Mouse (Mus musculus) forebrain, embryonic 12.5 days (tissue): ENCODE results near the gene Gnas. TPM values are rescaled to one million over a fixed set of nuclear protein-coding genes. Genes with fewer than 3 reads are reported as not detected.

Source experiments
- ATAC-seq: fragments of 200-750 bp; cut with Nextera tagmentation; 2 replicates; pipeline ENCODE4 v1.8.0; 2017; ENCODE audit warnings: moderate TSS enrichment; ENCODE audit not compliant: low FRiP score
- H3K27ac ChIP-seq: fragments of 300-500 bp; sonication (generic); 2 replicates; pipeline ENCODE4 v1.5.1; 2016; ENCODE audit warnings: mild to moderate bottlenecking
- H3K27me3 ChIP-seq: fragments of 300-500 bp; sonication (generic); 2 replicates; pipeline ENCODE4 v1.6.1; 2016; ENCODE audit warnings: mild to moderate bottlenecking
- H3K36me3 ChIP-seq: fragments of 300-500 bp; sonication (generic); replicated peaks from 2 replicates; pipeline ENCODE4 v1.6.1; 2016; ENCODE audit warnings: mild to moderate bottlenecking
- H3K4me1 ChIP-seq: fragments of 300-500 bp; sonication (generic); 2 replicates; pipeline ENCODE4 v1.6.1; 2016
- H3K4me2 ChIP-seq: fragments of 300-500 bp; sonication (generic); 2 replicates; pipeline ENCODE4 v1.6.1; 2016; ENCODE audit warnings: mild to moderate bottlenecking, moderate library complexity
- H3K4me3 ChIP-seq: fragments of 300-500 bp; sonication (generic); replicated peaks from 2 replicates; pipeline ENCODE4 v1.5.1; 2016; ENCODE audit warnings: mild to moderate bottlenecking
- H3K9ac ChIP-seq: fragments of 300-500 bp; sonication (generic); 2 replicates; pipeline ENCODE4 v1.6.1; 2016; ENCODE audit warnings: mild to moderate bottlenecking
- H3K9me3 ChIP-seq: fragments of 300-500 bp; sonication (generic); 2 replicates; pipeline ENCODE4 v1.6.1; 2016
- WGBS: fragments of 180-500 bp; shearing (Covaris S2); methylation state at CpG from one replicate; pipeline ENCODE4 v1.1.7; 2016; 5-methylcytosine and 5-hydroxymethylcytosine counted together
- polyA plus RNA-seq: library from polyadenylated mRNA; unstranded; fragments of >200 nt; fragmentation: Nextera tagmentation; extraction: Ambion mirVana; gene quantifications from 2 replicates; pipeline ENCODE4 v1.2.1, GENCODE M21; 2016

Gnas gene
- polyA plus RNA-seq, 1 experiment from 2014 or later: 1,309 TPM

GRCm38 (mm10) chr2:174273961-174274360 is 10.2 kb upstream of the Gnas start:
- H3K36me3 ChIP-seq: peaks cover 26% of the 10 kb centered on the region
- 94% methylated on average over 2 of the region's 2 CpGs for WGBS
- H3K4me2 ChIP-seq: no peak overlapping the region
- no peak overlapping the region for H3K27ac ChIP-seq
- no peaks in the 10 kb centered on the region for H3K27me3 ChIP-seq
- H3K9ac ChIP-seq: no peak overlapping the region
- H3K4me1 ChIP-seq: no peaks in the 10 kb centered on the region
- no peaks in the 10 kb centered on the region for H3K9me3 ChIP-seq
- no peak overlapping the region for H3K4me3 ChIP-seq
- no peak for ATAC-seq

GRCm38 (mm10) chr2:174279771-174280170 is 4.3 kb upstream of the Gnas start:
- Histone ChIP-seq H3K9me3 (peaks cover 8% of the 10 kb centered on the region), H3K27ac (no peak overlapping the region), H3K9ac (no peak overlapping the region), H3K36me3 (peaks cover 53% of the 10 kb centered on the region), H3K4me1 (peaks cover 5% of the 10 kb centered on the region; the same call in 1 of the 2 replicates), H3K4me2 (no peak overlapping the region), H3K4me3 (no peak overlapping the region), H3K27me3 (peaks cover 27% of the 10 kb centered on the region)
- ATAC-seq: peak; percentile 9; the same call in 1 of the 2 replicates
- WGBS: 68% methylated on average over 8 of the region's 8 CpGs

- Histone ChIP-seq H3K4me2 (peak overlapping the region; percentile 46), H3K9me3 (peaks cover 34% of the 10 kb centered on the region), H3K27ac (no peak overlapping the region), H3K36me3 (peaks cover 72% of the 10 kb centered on the region), H3K4me3 (no peak overlapping the region; the same call in 1 of the 2 replicates), H3K4me1 (peaks cover 6% of the 10 kb centered on the region; the same call in 1 of the 2 replicates), H3K9ac (no peak overlapping the region), H3K27me3 (peaks cover 60% of the 10 kb centered on the region)
- no peak for ATAC-seq
- WGBS: 52% methylated on average over 11 of the region's 11 CpGs
Observed at GRCm38 (mm10) chr2:174283341-174283740, 779 bp upstream of the Gnas start.

GRCm38 (mm10) chr2:174284807-174285457 is 812 bp downstream of the Gnas start:
- Histone ChIP-seq H3K4me2 (peak overlapping the region; percentile 46), H3K9me3 (peaks cover 34% of the 10 kb centered on the region), H3K9ac (no peak overlapping the region), H3K27ac (no peak overlapping the region), H3K4me3 (peak overlapping the region; percentile 28), H3K36me3 (peaks cover 80% of the 10 kb centered on the region), H3K27me3 (peaks cover 75% of the 10 kb centered on the region), H3K4me1 (peaks cover 14% of the 10 kb centered on the region)
- no peak for ATAC-seq
- WGBS: 46% methylated on average over 58 of the region's 58 CpGs

GRCm38 (mm10) chr2:174285921-174286470 is 1.9 kb downstream of the Gnas start:
- Histone ChIP-seq H3K36me3 (peaks cover 70% of the 10 kb centered on the region), H3K4me2 (no peak overlapping the region), H3K9me3 (peaks cover 34% of the 10 kb centered on the region), H3K9ac (no peak overlapping the region), H3K4me1 (peaks cover 24% of the 10 kb centered on the region), H3K4me3 (peak overlapping the region; percentile 4; the same call in 1 of the 2 replicates), H3K27ac (no peak overlapping the region), H3K27me3 (peaks cover 74% of the 10 kb centered on the region)
- 47% methylated on average over 34 of the region's 34 CpGs for WGBS
- ATAC-seq: no peak

- WGBS: 27% methylated on average over 7 of the region's 7 CpGs
- Histone ChIP-seq H3K9me3 (peaks cover 34% of the 10 kb centered on the region), H3K4me2 (no peak overlapping the region), H3K4me1 (peaks cover 43% of the 10 kb centered on the region), H3K9ac (no peak overlapping the region), H3K36me3 (peaks cover 55% of the 10 kb centered on the region), H3K27me3 (peaks cover 67% of the 10 kb centered on the region), H3K27ac (no peak overlapping the region), H3K4me3 (no peak overlapping the region)
- ATAC-seq: no peak
Observed at GRCm38 (mm10) chr2:174287921-174288320, 3.8 kb downstream of the Gnas start.

GRCm38 (mm10) chr2:174288673-174289430 is 4.7 kb downstream of the Gnas start:
- H3K4me2 ChIP-seq: no peak overlapping the region
- H3K9me3 ChIP-seq: peaks cover 34% of the 10 kb centered on the region
- 32% methylated on average over 12 of the region's 12 CpGs for WGBS
- H3K4me1 ChIP-seq: peaks cover 49% of the 10 kb centered on the region
- ATAC-seq: no peak
- H3K27ac ChIP-seq: no peak overlapping the region
- no peak overlapping the region for H3K4me3 ChIP-seq
- no peak overlapping the region for H3K9ac ChIP-seq
- H3K36me3 ChIP-seq: peaks cover 45% of the 10 kb centered on the region
- peaks cover 57% of the 10 kb centered on the region for H3K27me3 ChIP-seq

- Histone ChIP-seq H3K9me3 (peaks cover 26% of the 10 kb centered on the region), H3K4me2 (peak overlapping the region; percentile 62), H3K4me3 (peak overlapping the region; percentile 32), H3K27ac (0 out of 2 replicates have a peak overlapping the region, but pooled peaks have one; percentile 50), H3K36me3 (peaks cover 22% of the 10 kb centered on the region), H3K4me1 (peaks cover 48% of the 10 kb centered on the region), H3K9ac (peak overlapping the region; percentile 31), H3K27me3 (peaks cover 34% of the 10 kb centered on the region)
- no peak for ATAC-seq
- WGBS: 31% methylated on average over 8 of the region's 8 CpGs
Observed at GRCm38 (mm10) chr2:174291029-174291661, 7.0 kb downstream of the Gnas start.

GRCm38 (mm10) chr2:174291662-174292030 is 7.5 kb downstream of the Gnas start:
- peaks cover 53% of the 10 kb centered on the region for H3K4me1 ChIP-seq
- 14% methylated on average over 2 of the region's 2 CpGs for WGBS
- peak overlapping the region; percentile 32 for H3K4me3 ChIP-seq
- ATAC-seq: no peak
- H3K27me3 ChIP-seq: peaks cover 31% of the 10 kb centered on the region
- H3K9me3 ChIP-seq: peaks cover 26% of the 10 kb centered on the region
- H3K9ac ChIP-seq: peak overlapping the region; percentile 31
- H3K4me2 ChIP-seq: peak overlapping the region; percentile 62
- H3K27ac ChIP-seq: 0 out of 2 replicates have a peak overlapping the region, but pooled peaks have one; percentile 50
- H3K36me3 ChIP-seq: peaks cover 17% of the 10 kb centered on the region

- peak overlapping the region; percentile 54 for H3K4me3 ChIP-seq
- ATAC-seq: no peak
- H3K4me2 ChIP-seq: peak overlapping the region; percentile 56
- peaks cover 1% of the 10 kb centered on the region for H3K36me3 ChIP-seq
- peaks cover 47% of the 10 kb centered on the region for H3K9me3 ChIP-seq
- H3K27me3 ChIP-seq: peaks cover 35% of the 10 kb centered on the region
- peak overlapping the region; percentile 70 for H3K9ac ChIP-seq
- H3K4me1 ChIP-seq: peaks cover 61% of the 10 kb centered on the region
- peak overlapping the region; percentile 81 for H3K27ac ChIP-seq
- WGBS: 44% methylated on average over 8 of the region's 8 CpGs
Observed at GRCm38 (mm10) chr2:174294457-174294856, 10.3 kb downstream of the Gnas start.

- H3K9ac ChIP-seq: peak overlapping the region; percentile 70
- peak overlapping the region; percentile 81 for H3K27ac ChIP-seq
- H3K36me3 ChIP-seq: peaks cover 6% of the 10 kb centered on the region; the same call in 1 of the 2 replicates
- H3K9me3 ChIP-seq: peaks cover 56% of the 10 kb centered on the region
- H3K4me2 ChIP-seq: peak overlapping the region; percentile 56
- peaks cover 60% of the 10 kb centered on the region for H3K4me1 ChIP-seq
- 42% methylated on average over 36 of the region's 36 CpGs for WGBS
- peak; percentile 93 for ATAC-seq
- peaks cover 38% of the 10 kb centered on the region for H3K27me3 ChIP-seq
- H3K4me3 ChIP-seq: peak overlapping the region; percentile 54
Observed at GRCm38 (mm10) chr2:174295175-174295899, 11.2 kb downstream of the Gnas start.
